ENCODE assay signal across 27 mouse cellular contexts in genomic region chr3:80002335-80002734, GRCm38 (mm10).
DNase-seq lines count a peak whose midpoint lies in the region; ATAC-seq and TF ChIP-seq lines count a peak whose summit lies in the region.
"Had no signal": no experiment of that assay in that cellular context is flagged by ENCODE, and none has a peak within 500 bp of the region (broad histone marks: within the 10 kb centered on the region; RNA-seq: fewer than 3 reads in every experiment).

No protein-coding gene starts in this region.

- no peak overlapping the region for H3K9ac ChIP-seq in forebrain, embryonic 11.5 days (ENCODE audit: low read length)
- H3K9ac ChIP-seq in forebrain, postnatal 0 days: no peak overlapping the region
- no peak overlapping the region for H3K9ac ChIP-seq in midbrain, embryonic 11.5 days (ENCODE audit: low read length)
- no peak overlapping the region for H3K9ac ChIP-seq in midbrain, embryonic 14.5 days (replicated peaks; ENCODE audit: low read length)
- no peak overlapping the region for H3K9ac ChIP-seq in hindbrain, postnatal 0 days (replicated peaks; ENCODE audit: low read length)
- H3K9ac ChIP-seq: embryonic facial prominence, embryonic 15.5 days; heart, embryonic 12.5 days; kidney, embryonic 15.5 days; limb, embryonic 12.5 days; liver, embryonic 15.5 days; lung, embryonic 15.5 days; midbrain, embryonic 12.5 days; neural tube, embryonic 12.5 days had no signal

- H3K27ac ChIP-seq in forebrain, embryonic 11.5 days (ENCODE audit: low read depth, low read length): no peak overlapping the region
- no peak overlapping the region for H3K27ac ChIP-seq in forebrain, postnatal 0 days (ENCODE audit: low read depth, low read length)
- H3K27ac ChIP-seq in midbrain, embryonic 11.5 days (ENCODE audit: low read depth, low read length): no peak overlapping the region
- no peak overlapping the region for H3K27ac ChIP-seq in midbrain, embryonic 14.5 days (replicated peaks; ENCODE audit: low read depth, low read length)
- H3K27ac ChIP-seq in embryonic fibroblast, embryonic 13.5 days (ENCODE audit: insufficient read depth, low read length): peak overlapping the region; percentile 78
- H3K27ac ChIP-seq in hindbrain, postnatal 0 days: no peak overlapping the region
- H3K27ac ChIP-seq: embryonic facial prominence, embryonic 10.5 days; embryonic facial prominence, embryonic 15.5 days; gastrocnemius, adult 2 months; kidney, embryonic 15.5 days; limb, embryonic 12.5 days; liver, embryonic 15.5 days; lung, embryonic 15.5 days; midbrain, embryonic 12.5 days; neural tube, embryonic 12.5 days had no signal

- no peak for TF ChIP-seq CTCF in forebrain, postnatal 0 days (IDR thresholded peaks at IDR 0.05; ENCODE audit: low read depth)
- TF ChIP-seq CTCF in embryonic fibroblast, embryonic 13.5 days (IDR thresholded peaks at IDR 0.05; ENCODE audit: borderline replicate concordance, insufficient read depth, low read length): no peak
- TF ChIP-seq CTCF in hindbrain, postnatal 0 days (IDR thresholded peaks at IDR 0.05; ENCODE audit: low read depth): no peak

- TF ChIP-seq POLR2A in embryonic fibroblast, embryonic 13.5 days (IDR thresholded peaks at IDR 0.05; ENCODE audit: low read depth, low read length): no peak

- H3K9me3 ChIP-seq in forebrain, embryonic 11.5 days (ENCODE audit: control insufficient read depth, low read length): no peaks in the 10 kb centered on the region
- no peaks in the 10 kb centered on the region for H3K9me3 ChIP-seq in forebrain, postnatal 0 days (ENCODE audit: low read length)
- H3K9me3 ChIP-seq in midbrain, embryonic 11.5 days (ENCODE audit: control insufficient read depth, low read length): no peaks in the 10 kb centered on the region
- no peaks in the 10 kb centered on the region for H3K9me3 ChIP-seq in midbrain, embryonic 14.5 days (ENCODE audit: control insufficient read depth, low read length)
- H3K9me3 ChIP-seq in hindbrain, postnatal 0 days (ENCODE audit: low read length): no peaks in the 10 kb centered on the region
- H3K9me3 ChIP-seq: embryonic facial prominence, embryonic 10.5 days; embryonic facial prominence, embryonic 15.5 days; G1E; heart, embryonic 12.5 days; kidney, embryonic 15.5 days; limb, embryonic 12.5 days; liver, embryonic 15.5 days; lung, embryonic 15.5 days; midbrain, embryonic 12.5 days; neural tube, embryonic 12.5 days had no signal

- H3K27me3 ChIP-seq in forebrain, embryonic 11.5 days (ENCODE audit: control insufficient read depth, insufficient read depth, low read length): no peaks in the 10 kb centered on the region
- no peaks in the 10 kb centered on the region for H3K27me3 ChIP-seq in forebrain, postnatal 0 days (ENCODE audit: insufficient read depth, low read length)
- H3K27me3 ChIP-seq in midbrain, embryonic 11.5 days (ENCODE audit: control insufficient read depth, insufficient read depth, low read length): no peaks in the 10 kb centered on the region
- no peaks in the 10 kb centered on the region for H3K27me3 ChIP-seq in midbrain, embryonic 14.5 days (ENCODE audit: control insufficient read depth, insufficient read depth, low read length)
- no peaks in the 10 kb centered on the region for H3K27me3 ChIP-seq in hindbrain, postnatal 0 days (ENCODE audit: insufficient read depth, low read length)
- H3K27me3 ChIP-seq: embryonic facial prominence, embryonic 15.5 days; heart, embryonic 12.5 days; kidney, embryonic 15.5 days; limb, embryonic 12.5 days; liver, embryonic 15.5 days; lung, embryonic 15.5 days; midbrain, embryonic 12.5 days; neural tube, embryonic 12.5 days had no signal

- no peaks in the 10 kb centered on the region for H3K36me3 ChIP-seq in forebrain, embryonic 11.5 days (ENCODE audit: control insufficient read depth, insufficient read depth, low read length)
- H3K36me3 ChIP-seq in forebrain, postnatal 0 days (ENCODE audit: insufficient read depth): no peaks in the 10 kb centered on the region
- H3K36me3 ChIP-seq in midbrain, embryonic 11.5 days (ENCODE audit: control insufficient read depth, insufficient read depth, low read length): no peaks in the 10 kb centered on the region
- H3K36me3 ChIP-seq in midbrain, embryonic 14.5 days (ENCODE audit: control insufficient read depth, insufficient read depth, low read length): no peaks in the 10 kb centered on the region
- H3K36me3 ChIP-seq in hindbrain, postnatal 0 days (ENCODE audit: insufficient read depth, low read length): no peaks in the 10 kb centered on the region
- H3K36me3 ChIP-seq: embryonic facial prominence, embryonic 10.5 days; embryonic facial prominence, embryonic 15.5 days; G1E; heart, embryonic 12.5 days; kidney, embryonic 15.5 days; limb, embryonic 12.5 days; liver, embryonic 15.5 days; lung, embryonic 15.5 days; midbrain, embryonic 12.5 days; neural tube, embryonic 12.5 days had no signal

- WGBS in forebrain, embryonic 11.5 days: 46% methylated on average over 6 of the region's 6 CpGs
- 24% methylated on average over 6 of the region's 6 CpGs for WGBS in forebrain, postnatal 0 days
- 46% methylated on average over 6 of the region's 6 CpGs for WGBS in midbrain, embryonic 11.5 days
- WGBS in midbrain, embryonic 14.5 days: 44% methylated on average over 6 of the region's 6 CpGs
- WGBS in hindbrain, postnatal 0 days: 34% methylated on average over 6 of the region's 6 CpGs

- H3K4me3 ChIP-seq in forebrain, embryonic 11.5 days (ENCODE audit: low read depth, low read length): no peak overlapping the region
- H3K4me3 ChIP-seq in forebrain, postnatal 0 days (ENCODE audit: low read depth, low read length): no peak overlapping the region
- no peak overlapping the region for H3K4me3 ChIP-seq in midbrain, embryonic 11.5 days (ENCODE audit: low read depth, low read length)
- no peak overlapping the region for H3K4me3 ChIP-seq in midbrain, embryonic 14.5 days (replicated peaks; ENCODE audit: low read depth, low read length)
- no peak overlapping the region for H3K4me3 ChIP-seq in embryonic fibroblast, embryonic 13.5 days (ENCODE audit: insufficient read depth, low read length)
- no peak overlapping the region for H3K4me3 ChIP-seq in hindbrain, postnatal 0 days (ENCODE audit: low read length)
- H3K4me3 ChIP-seq: embryonic facial prominence, embryonic 10.5 days; embryonic facial prominence, embryonic 15.5 days; gastrocnemius, adult 2 months; heart, embryonic 12.5 days; kidney, embryonic 15.5 days; limb, embryonic 12.5 days; liver, embryonic 15.5 days; lung, embryonic 15.5 days; midbrain, embryonic 12.5 days; neural tube, embryonic 12.5 days had no signal

- peak; percentile 33; the same call in 1 of the 2 replicates for ATAC-seq in forebrain, embryonic 11.5 days (replicated peaks; ENCODE audit: low FRiP score)
- no peak for ATAC-seq in forebrain, postnatal 0 days
- ATAC-seq in midbrain, embryonic 11.5 days (ENCODE audit: low FRiP score): 0 out of 2 replicates have a peak, but pooled peaks have one; percentile 27
- ATAC-seq in midbrain, embryonic 14.5 days (ENCODE audit: low FRiP score, low TSS enrichment): no peak
- ATAC-seq in hindbrain, postnatal 0 days: peak; percentile 63; the same call in 1 of the 2 replicates

- no peak for DNase-seq in forebrain, embryonic 11.5 days (ENCODE audit: low spot score)
- DNase-seq in forebrain, postnatal 0 days: no peak
- no peak for DNase-seq in midbrain, embryonic 11.5 days (ENCODE audit: low spot score, missing footprints)
- DNase-seq in midbrain, embryonic 14.5 days: no peak
- peak; percentile 16 for DNase-seq in hindbrain, postnatal 0 days (ENCODE audit: low spot score)
- DNase-seq in cerebellum, adult 11-12 months: no peak
- DNase-seq in heart, postnatal 4 days: no peak
- DNase-seq: adrenal gland, adult 8-10 months; cerebellum, adult 9-10 months; gastrocnemius, adult 2 months; gastrocnemius, postnatal 36 days; heart, adult 18-20 months; kidney, adult 18-20 months; kidney, postnatal 25 days; right cerebral cortex, postnatal 25 days; thymus, postnatal 14 days had no signal

- no peaks in the 10 kb centered on the region for H3K4me1 ChIP-seq in forebrain, embryonic 11.5 days (replicated peaks; ENCODE audit: control insufficient read depth, insufficient read depth, low read length)
- no peaks in the 10 kb centered on the region for H3K4me1 ChIP-seq in forebrain, postnatal 0 days (ENCODE audit: insufficient read depth)
- no peaks in the 10 kb centered on the region for H3K4me1 ChIP-seq in midbrain, embryonic 11.5 days (ENCODE audit: control insufficient read depth, insufficient read depth, low read length)
- no peaks in the 10 kb centered on the region for H3K4me1 ChIP-seq in midbrain, embryonic 14.5 days (ENCODE audit: control insufficient read depth, insufficient read depth, low read length)
- H3K4me1 ChIP-seq in embryonic fibroblast, embryonic 13.5 days (ENCODE audit: control insufficient read depth, insufficient read depth, low read length): peaks cover 19% of the 10 kb centered on the region
- 0 out of 2 replicates have a peak, but pooled peaks cover 3% of the 10 kb centered on the region for H3K4me1 ChIP-seq in hindbrain, postnatal 0 days (ENCODE audit: insufficient read depth, low read length)
- H3K4me1 ChIP-seq: embryonic facial prominence, embryonic 15.5 days; kidney, embryonic 15.5 days; lung, embryonic 15.5 days; midbrain, embryonic 12.5 days; neural tube, embryonic 12.5 days had no signal

- no peak overlapping the region for H3K4me2 ChIP-seq in forebrain, embryonic 11.5 days (ENCODE audit: low read depth, low read length, severe bottlenecking)
- no peak overlapping the region for H3K4me2 ChIP-seq in forebrain, postnatal 0 days (ENCODE audit: low read depth)
- H3K4me2 ChIP-seq in midbrain, embryonic 11.5 days: no peak overlapping the region
- no peak overlapping the region for H3K4me2 ChIP-seq in midbrain, embryonic 14.5 days (ENCODE audit: low read length)
- H3K4me2 ChIP-seq in hindbrain, postnatal 0 days (ENCODE audit: low read depth, low read length): no peak overlapping the region
- H3K4me2 ChIP-seq: embryonic facial prominence, embryonic 15.5 days; heart, embryonic 12.5 days; kidney, embryonic 15.5 days; limb, embryonic 12.5 days; liver, embryonic 15.5 days; lung, embryonic 15.5 days; midbrain, embryonic 12.5 days; neural tube, embryonic 12.5 days had no signal

Comparison
In these comparisons a context has a peak if more than half of its experiments do, and no peak if none do; other contexts are left out.
1. ATAC-seq: peak in forebrain, embryonic 11.5 days (single experiment), midbrain, embryonic 11.5 days (single experiment) and hindbrain, postnatal 0 days (single experiment); none in forebrain, postnatal 0 days (single experiment) and midbrain, embryonic 14.5 days (single experiment).